8 mouse cellular contexts compared by ENCODE assay signal in the genomic region with DNA sequence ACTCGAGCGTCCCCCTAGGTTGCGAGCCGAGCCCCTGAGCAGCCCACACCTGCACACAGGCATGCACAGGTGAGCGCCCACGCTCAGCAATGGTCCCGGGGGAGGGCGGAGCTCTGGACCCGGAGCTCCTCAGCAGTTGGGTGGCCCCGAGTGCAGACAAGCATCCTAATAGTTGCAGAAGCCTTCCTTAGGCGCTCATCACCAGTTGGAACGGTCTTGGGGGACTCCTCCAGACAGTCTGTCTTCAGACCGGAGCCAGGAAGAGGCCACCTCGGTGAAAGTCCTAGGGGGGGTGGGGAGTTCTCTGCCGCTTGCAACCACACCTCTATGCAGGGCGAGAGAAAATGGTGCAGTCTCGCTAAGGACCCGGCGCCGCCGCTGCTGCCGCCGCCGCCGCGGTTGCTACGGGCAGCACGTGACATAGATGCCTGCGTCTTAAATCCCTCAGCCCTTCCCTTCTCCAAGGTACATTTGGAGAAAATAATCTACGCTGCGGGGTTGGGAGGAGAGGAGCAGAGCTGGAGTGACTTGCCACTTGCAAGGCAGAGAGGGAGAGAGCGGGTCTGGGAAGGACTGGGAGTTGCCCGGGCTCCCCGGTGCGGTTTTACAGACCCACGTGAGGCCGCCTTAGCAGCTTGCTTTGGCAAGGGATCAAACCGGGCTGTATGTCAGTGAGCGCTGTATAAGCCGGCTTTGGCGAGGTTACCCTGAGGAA.
A peak's percentile ranks its signal among the peaks of the same experiment; 100 is the strongest.
DNase-seq lines count a peak whose midpoint lies in the region; ATAC-seq and TF ChIP-seq lines count a peak whose summit lies in the region.

No protein-coding gene starts in this region.

- peak; percentile 92 for ATAC-seq in hindbrain, embryonic 11.5 days (ENCODE audit: low FRiP score)
- peak; percentile 67 for ATAC-seq in lung, postnatal 0 days

- H3K9me3 ChIP-seq in hindbrain, embryonic 11.5 days (ENCODE audit: control insufficient read depth, low read length): no peaks in the 10 kb centered on the region
- no peaks in the 10 kb centered on the region for H3K9me3 ChIP-seq in lung, postnatal 0 days (ENCODE audit: low read length)

- no peak for TF ChIP-seq CTCF in lung, postnatal 0 days (IDR thresholded peaks at IDR 0.05)

- DNase-seq in ES-CJ7 (ENCODE audit: low read depth, low spot score): peak; percentile 67
- peak; percentile 83 for DNase-seq in cerebellum, adult 8-10 months
- peak; percentile 70 to 83 for DNase-seq in frontal cortex, adult 2 months (ENCODE audit: extremely low spot score in 1 of 2, low spot score in 1 of 2)
- peak; percentile 74 for DNase-seq in hindbrain, embryonic 11.5 days (ENCODE audit: low spot score)
- DNase-seq in layer of hippocampus, postnatal 25 days (ENCODE audit: extremely low spot score in 1 of 2, low spot score in 1 of 2): peak; percentile 63
- peak; percentile 50 for DNase-seq in lung, postnatal 0 days (ENCODE audit: low spot score)
- peak; percentile 69 for DNase-seq in retina, embryonic 14.5 days (ENCODE audit: low spot score)
- no peak for DNase-seq in c-Kit-positive CD71-positive TER-119-positive erythroid progenitor cells, embryonic 14.5 days (ENCODE audit: low spot score)

- no peaks in the 10 kb centered on the region for H3K4me1 ChIP-seq in hindbrain, embryonic 11.5 days (replicated peaks; ENCODE audit: control insufficient read depth, insufficient read depth, low read length)
- H3K4me1 ChIP-seq in lung, postnatal 0 days (ENCODE audit: insufficient read depth, low read depth, low read length): peaks cover 7% of the 10 kb centered on the region; the same call in 1 of the 2 replicates

- WGBS in hindbrain, embryonic 11.5 days: under 1% methylated on average over 41 of the region's 41 CpGs
- WGBS in lung, postnatal 0 days: 3% methylated on average over 41 of the region's 41 CpGs

- no peak for TF ChIP-seq EP300 in lung, postnatal 0 days (IDR thresholded peaks at IDR 0.05)

- H3K4me2 ChIP-seq in hindbrain, embryonic 11.5 days (replicated peaks; ENCODE audit: low read depth, low read length): peak overlapping the region; percentile 100
- H3K4me2 ChIP-seq in lung, postnatal 0 days (replicated peaks; ENCODE audit: low read depth, low read length): peak overlapping the region; percentile 81

- H3K4me3 ChIP-seq in hindbrain, embryonic 11.5 days (ENCODE audit: low read depth, low read length): peak overlapping the region; percentile 53
- H3K4me3 ChIP-seq in lung, postnatal 0 days (ENCODE audit: low read depth, low read length): peak overlapping the region; percentile 46

- peak overlapping the region; percentile 21 for H3K9ac ChIP-seq in hindbrain, embryonic 11.5 days (ENCODE audit: low read depth, low read length)
- H3K9ac ChIP-seq in lung, postnatal 0 days (replicated peaks; ENCODE audit: low read depth): no peak overlapping the region

- no peaks in the 10 kb centered on the region for H3K36me3 ChIP-seq in hindbrain, embryonic 11.5 days (ENCODE audit: control insufficient read depth, insufficient read depth, low read length)
- no peaks in the 10 kb centered on the region for H3K36me3 ChIP-seq in lung, postnatal 0 days (ENCODE audit: insufficient read depth, low read length)

- H3K27ac ChIP-seq in hindbrain, embryonic 11.5 days (ENCODE audit: low read depth, low read length): no peak overlapping the region
- H3K27ac ChIP-seq in lung, postnatal 0 days (ENCODE audit: low read length): no peak overlapping the region

- H3K27me3 ChIP-seq in hindbrain, embryonic 11.5 days (ENCODE audit: control insufficient read depth, insufficient read depth, low read length): peaks cover 4% of the 10 kb centered on the region; the same call in 1 of the 2 replicates
- H3K27me3 ChIP-seq in lung, postnatal 0 days (replicated peaks; ENCODE audit: insufficient read depth, low read length): peaks cover 13% of the 10 kb centered on the region; the same call in 1 of the 2 replicates
